Mouse (Mus musculus) 416B (cell line): ENCODE results near the gene Olfr487.
"Not testable (repeated sequence)": the region's sequence is repeated elsewhere in the genome, so short reads cannot be mapped to it uniquely, and the experiment has no call there.

Experiments used
- DNase-seq: peaks from one replicate; pipeline ENCODE4 v3.0.0; 2011; ENCODE audit warnings: low read depth

Olfr487 gene

DNA sequence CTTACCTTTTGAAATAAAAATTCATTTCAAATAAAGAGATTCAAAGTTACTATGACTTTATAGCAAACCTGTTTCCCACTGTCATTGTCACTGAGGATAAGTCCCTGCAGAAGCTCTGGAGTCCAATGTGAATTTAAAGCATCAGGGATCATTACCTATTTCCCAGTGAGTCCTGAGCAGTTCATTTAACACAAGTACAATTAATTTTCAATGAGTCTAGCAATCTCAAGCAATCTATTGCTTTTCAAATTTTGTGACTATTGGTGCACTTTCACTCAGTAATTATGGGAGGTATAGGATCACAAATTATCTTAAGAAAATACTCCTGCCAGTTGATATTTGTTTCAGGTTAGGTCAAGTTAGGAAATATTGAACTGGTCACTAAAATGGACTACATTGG is at the start of gene Olfr487:
Olfr487 (minus strand) TSS at position 101 of the 400 bp plus-strand sequence.
- not testable (repeated sequence) for DNase-seq

DNA sequence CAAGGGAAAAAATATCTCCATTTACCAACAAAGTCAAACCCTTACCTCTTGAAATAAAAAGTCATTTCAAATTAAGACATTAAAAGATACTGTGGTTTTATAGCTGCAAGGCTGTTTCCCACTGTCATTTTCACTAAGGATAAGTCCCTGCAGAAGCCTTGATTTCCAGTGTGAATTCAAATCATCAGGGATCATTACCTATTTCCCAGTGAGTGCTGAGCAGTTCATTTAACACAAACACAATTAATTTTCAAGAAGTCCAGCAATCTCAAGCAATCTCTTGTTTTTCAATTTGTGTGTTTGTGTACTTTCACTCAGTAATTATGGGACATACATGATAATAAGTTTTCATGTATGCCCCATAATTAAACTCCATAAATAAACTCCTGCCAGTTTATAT is 43.8 kb upstream of the Olfr487 start, which contains the start of gene Olfr488:
Olfr488 (minus strand) TSS at position 101 of the 400 bp plus-strand sequence.
- DNase-seq = no peak

DNA sequence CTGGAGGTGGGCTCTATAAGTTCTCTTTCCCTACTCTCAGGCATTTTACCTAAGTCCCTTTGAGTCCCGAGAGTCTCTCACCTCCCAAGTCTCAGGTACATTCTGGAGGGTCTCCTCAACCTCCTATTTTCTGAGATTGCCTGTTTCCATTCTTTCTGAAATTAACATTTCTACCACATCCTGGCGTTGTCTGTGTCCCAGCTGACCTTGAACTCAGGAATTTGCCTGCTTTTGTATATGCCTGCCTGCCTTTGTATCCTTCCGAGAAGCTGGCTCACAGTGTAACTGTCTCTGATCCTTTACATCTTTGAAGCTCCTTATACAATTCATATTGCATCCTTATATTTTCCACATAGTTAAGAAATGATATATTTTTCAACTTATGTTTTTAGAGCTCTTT is 19.1 kb upstream of the Olfr487 start:
- no peak for DNase-seq

DNA sequence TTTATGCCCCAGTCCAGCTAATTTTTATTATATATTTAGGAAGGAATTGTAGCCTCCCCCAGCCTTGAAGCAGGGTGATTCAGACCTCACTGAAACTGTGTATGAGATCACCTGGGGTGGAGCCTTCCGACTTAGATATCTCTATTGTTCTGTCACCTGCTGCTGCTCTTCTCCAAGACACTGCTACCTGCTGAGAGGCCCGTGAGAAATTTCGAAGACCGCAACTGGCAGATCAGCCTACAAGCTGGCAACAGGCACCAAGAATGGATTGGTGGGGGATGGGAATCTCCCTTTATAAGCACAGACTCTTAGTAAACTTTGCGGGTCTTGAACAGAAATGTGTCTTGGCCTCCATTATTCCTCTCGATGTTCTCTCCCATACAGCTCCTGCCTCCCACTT is 17.5 kb downstream of the Olfr487 start:
- DNase-seq = no peak

DNA sequence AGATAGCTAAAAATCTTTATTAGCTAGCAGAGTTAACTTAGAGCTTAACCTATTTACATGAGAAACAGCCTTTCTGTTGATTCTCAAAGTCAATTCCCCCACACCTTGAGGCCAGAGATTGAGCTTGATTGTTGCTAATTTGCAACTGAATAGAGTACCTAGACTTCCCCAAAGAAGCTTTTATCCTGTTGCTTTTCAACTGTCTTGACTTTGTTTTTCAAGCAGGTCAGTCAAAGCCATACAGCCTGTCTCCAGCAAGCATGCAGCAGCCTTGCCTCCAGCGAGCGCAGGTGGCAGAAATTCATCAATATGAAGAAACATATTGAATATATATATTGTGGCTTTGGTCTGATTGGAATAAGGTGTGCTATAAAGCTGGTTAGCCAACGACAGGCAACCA is 18.1 kb downstream of the Olfr487 start:
- DNase-seq = not testable (repeated sequence)

DNA sequence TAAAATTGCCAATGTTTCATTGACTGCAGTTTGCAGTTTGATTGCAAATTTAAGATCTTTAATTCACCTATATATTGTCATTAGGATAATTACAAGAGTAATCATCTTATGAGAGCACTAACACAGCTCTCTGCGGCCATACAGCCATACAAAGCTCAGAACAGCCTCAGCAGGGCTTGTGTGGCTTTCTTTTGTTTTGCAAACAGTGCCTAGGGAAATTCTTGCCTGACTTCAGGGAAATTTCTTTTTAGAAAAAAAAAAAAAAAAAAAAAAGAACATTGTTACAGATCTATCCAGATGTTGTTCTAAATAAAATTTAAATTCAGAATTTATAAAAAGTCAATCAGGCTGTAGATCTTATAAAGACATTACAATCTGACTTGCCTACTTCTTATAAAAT is 21.7 kb downstream of the Olfr487 start:
- not testable (repeated sequence) for DNase-seq

DNA sequence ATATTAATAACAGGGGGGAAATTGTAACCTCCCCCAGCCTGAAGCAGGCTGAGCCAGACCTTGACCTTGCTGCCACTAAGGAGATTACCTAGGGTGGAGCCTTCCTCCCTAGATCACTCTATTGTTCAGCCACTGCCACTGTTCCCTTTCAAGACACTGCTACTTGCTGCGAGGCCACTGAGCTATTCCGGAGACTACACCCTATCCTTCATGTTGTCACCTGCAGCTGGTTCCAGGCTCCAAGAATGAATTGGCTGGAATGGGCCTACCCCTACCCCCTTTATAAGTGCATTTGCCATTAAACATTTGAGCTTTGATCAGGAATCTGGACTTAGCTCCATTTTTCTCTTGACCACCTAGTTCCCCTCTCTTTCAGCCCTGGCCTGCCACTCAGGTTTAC is 23.2 kb downstream of the Olfr487 start:
- not testable (repeated sequence) for DNase-seq

DNA sequence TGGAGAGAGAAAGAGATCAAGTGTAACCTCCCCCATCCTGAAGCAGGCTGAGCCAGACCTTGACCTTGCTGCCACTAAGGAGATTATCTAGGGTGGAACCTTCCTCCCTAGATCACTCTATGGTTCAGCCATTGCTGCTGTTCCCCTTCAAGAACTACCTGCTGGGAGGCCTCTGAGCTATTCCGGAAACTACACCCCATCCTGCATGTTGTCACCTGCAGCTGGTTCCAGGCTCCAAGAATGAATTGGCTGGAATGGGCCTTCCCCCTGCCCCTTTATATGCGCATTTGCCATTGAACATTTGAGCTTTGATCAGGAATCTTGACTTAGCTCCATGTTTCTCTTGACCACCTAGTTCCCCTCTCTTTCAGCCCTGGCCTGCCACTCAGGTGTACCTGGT is 29.2 kb downstream of the Olfr487 start:
- DNase-seq = not testable (repeated sequence)

DNA sequence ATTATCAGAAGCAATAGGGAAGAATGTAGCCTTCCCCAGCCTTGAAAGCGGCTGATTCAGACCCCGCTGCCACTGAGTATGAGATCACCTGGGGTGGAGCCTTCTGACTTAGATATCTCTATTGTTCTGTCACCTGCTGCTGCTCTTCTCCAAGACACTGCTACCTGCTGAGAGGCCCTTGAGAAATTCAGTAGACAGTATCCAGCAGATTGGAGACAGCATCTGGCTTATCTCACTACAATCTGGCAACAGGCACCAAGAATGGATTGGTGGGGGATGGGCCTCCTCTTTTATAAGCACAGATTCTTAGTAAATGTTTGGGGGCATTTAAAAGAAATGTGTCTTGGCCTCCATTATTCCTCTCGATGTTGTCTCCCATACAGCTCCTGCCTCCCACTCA is 30.0 kb downstream of the Olfr487 start:
- DNase-seq = not testable (repeated sequence)

DNA sequence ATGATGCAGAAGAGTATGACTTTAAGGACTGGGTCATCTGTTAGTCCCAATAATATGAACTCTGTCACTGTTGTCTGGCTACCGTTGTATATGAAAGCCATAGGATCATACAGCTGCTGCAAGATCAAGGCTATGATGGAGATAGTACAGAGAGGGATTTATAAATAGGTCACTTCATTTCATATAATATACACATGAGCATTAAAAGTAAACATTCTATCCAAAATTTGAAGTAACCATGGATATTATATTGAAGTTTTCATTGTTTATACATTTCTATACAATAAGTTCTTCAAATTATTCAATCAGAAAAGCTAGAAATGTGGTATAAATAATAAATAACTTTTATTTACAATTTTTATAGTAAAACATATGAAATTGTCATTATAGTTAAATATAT is 41.8 kb downstream of the Olfr487 start, which contains the start of gene Olfr486:
Olfr486 (minus strand) TSS at position 101 of the 400 bp plus-strand sequence.
- not testable (repeated sequence) for DNase-seq

DNA sequence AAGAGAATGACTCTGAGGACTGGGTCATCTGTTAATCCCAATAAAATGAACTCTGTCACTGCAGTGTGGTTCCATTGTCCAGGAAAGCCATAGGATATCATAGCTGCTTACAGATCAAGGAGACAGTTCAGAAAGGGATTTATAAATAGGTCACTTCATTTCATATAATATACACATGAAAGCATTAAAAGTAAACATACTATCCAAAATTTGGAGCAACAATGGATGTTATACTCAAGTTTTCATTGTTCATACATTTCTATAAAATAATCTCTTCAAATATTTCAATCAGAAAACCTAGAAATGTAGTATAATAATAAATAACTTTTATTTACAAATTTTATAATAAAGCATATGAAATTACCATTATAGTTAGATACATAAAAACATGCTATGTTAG is 54.7 kb downstream of the Olfr487 start, which contains the start of gene Olfr485:
Olfr485 (minus strand) TSS at position 101 of the 400 bp plus-strand sequence.
- no peak for DNase-seq
